In genomic region chr10:59090622-59090971, GRCm38 (mm10) we compare ENCODE assay signal across 13 mouse cellular contexts.
A peak's percentile ranks its signal among the peaks of the same experiment; 100 is the strongest.
DNase-seq lines count a peak whose midpoint lies in the region; ATAC-seq and TF ChIP-seq lines count a peak whose summit lies in the region.
"Had no signal": no experiment of that assay in that cellular context is flagged by ENCODE, and none has a peak within 500 bp of the region (broad histone marks: within the 10 kb centered on the region; RNA-seq: fewer than 3 reads in every experiment).

No protein-coding gene starts in this region.

- H3K27me3 ChIP-seq in embryonic facial prominence, embryonic 11.5 days (ENCODE audit: control insufficient read depth, insufficient read depth, low read length): no peaks in the 10 kb centered on the region
- no peaks in the 10 kb centered on the region; the same call in 1 of the 2 replicates for H3K27me3 ChIP-seq in embryonic facial prominence, embryonic 10.5 days (replicated peaks; ENCODE audit: low read depth, poor library complexity, severe bottlenecking)
- no peaks in the 10 kb centered on the region for H3K27me3 ChIP-seq in forebrain, postnatal 0 days (ENCODE audit: insufficient read depth, low read length)
- H3K27me3 ChIP-seq in midbrain, embryonic 10.5 days (ENCODE audit: low read depth, poor library complexity, severe bottlenecking): no peaks in the 10 kb centered on the region
- no peaks in the 10 kb centered on the region for H3K27me3 ChIP-seq in neural tube, embryonic 13.5 days
- H3K27me3 ChIP-seq: limb, embryonic 15.5 days had no signal

- no peaks in the 10 kb centered on the region for H3K9me3 ChIP-seq in embryonic facial prominence, embryonic 11.5 days (replicated peaks; ENCODE audit: control insufficient read depth, low read length)
- no peaks in the 10 kb centered on the region for H3K9me3 ChIP-seq in embryonic facial prominence, embryonic 10.5 days
- no peaks in the 10 kb centered on the region for H3K9me3 ChIP-seq in forebrain, postnatal 0 days (ENCODE audit: low read length)
- H3K9me3 ChIP-seq in midbrain, embryonic 10.5 days (replicated peaks): no peaks in the 10 kb centered on the region
- no peaks in the 10 kb centered on the region for H3K9me3 ChIP-seq in neural tube, embryonic 13.5 days
- H3K9me3 ChIP-seq: limb, embryonic 15.5 days had no signal

- no peak overlapping the region for H3K27ac ChIP-seq in embryonic facial prominence, embryonic 11.5 days (replicated peaks; ENCODE audit: low read depth, low read length)
- no peak overlapping the region for H3K27ac ChIP-seq in embryonic facial prominence, embryonic 10.5 days (replicated peaks)
- H3K27ac ChIP-seq in forebrain, postnatal 0 days (ENCODE audit: low read depth, low read length): peak overlapping the region; percentile 88
- peak overlapping the region; percentile 71 for H3K27ac ChIP-seq in midbrain, embryonic 10.5 days (replicated peaks)
- peak overlapping the region; percentile 79 for H3K27ac ChIP-seq in neural tube, embryonic 13.5 days (replicated peaks)
- H3K27ac ChIP-seq: limb, embryonic 15.5 days; stomach, postnatal 0 days had no signal

- H3K4me2 ChIP-seq in embryonic facial prominence, embryonic 11.5 days (ENCODE audit: low read depth, low read length): no peak overlapping the region
- H3K4me2 ChIP-seq in forebrain, postnatal 0 days (ENCODE audit: low read depth): peak overlapping the region; percentile 19
- peak overlapping the region; percentile 39 for H3K4me2 ChIP-seq in neural tube, embryonic 13.5 days
- H3K4me2 ChIP-seq: limb, embryonic 15.5 days had no signal

- H3K9ac ChIP-seq in embryonic facial prominence, embryonic 11.5 days (replicated peaks; ENCODE audit: low read length): no peak overlapping the region
- peak overlapping the region; percentile 25; the same call in 1 of the 2 replicates for H3K9ac ChIP-seq in forebrain, postnatal 0 days
- H3K9ac ChIP-seq in neural tube, embryonic 13.5 days: peak overlapping the region; percentile 31; the same call in 1 of the 2 replicates
- H3K9ac ChIP-seq: limb, embryonic 15.5 days; liver, postnatal 0 days had no signal

- DNase-seq in embryonic facial prominence, embryonic 11.5 days (ENCODE audit: low spot score): no peak
- DNase-seq in embryonic facial prominence, embryonic 10.5 days (ENCODE audit: low spot score): no peak
- DNase-seq in forebrain, postnatal 0 days: no peak
- DNase-seq in midbrain, embryonic 10.5 days (ENCODE audit: low spot score): no peak
- DNase-seq in lung, postnatal 10 days: no peak
- no peak for DNase-seq in kidney, adult 9 months
- no peak for DNase-seq in spleen, postnatal 4 days (ENCODE audit: low spot score in 2 of 2)
- DNase-seq: adrenal gland, postnatal 36 days; liver, postnatal 0 days; thymus, postnatal 14 days had no signal

- peak; percentile 12; the same call in 1 of the 2 replicates for ATAC-seq in embryonic facial prominence, embryonic 11.5 days (replicated peaks; ENCODE audit: insufficient number of reproducible peaks, low FRiP score, low TSS enrichment, low read depth)
- peak; percentile 71 for ATAC-seq in forebrain, postnatal 0 days
- peak; percentile 85 for ATAC-seq in neural tube, embryonic 13.5 days (ENCODE audit: low read depth)
- ATAC-seq: liver, postnatal 0 days had no signal

- H3K4me3 ChIP-seq in embryonic facial prominence, embryonic 11.5 days (ENCODE audit: low read depth, low read length): no peak overlapping the region
- H3K4me3 ChIP-seq in embryonic facial prominence, embryonic 10.5 days: no peak overlapping the region
- no peak overlapping the region for H3K4me3 ChIP-seq in forebrain, postnatal 0 days (ENCODE audit: low read depth, low read length)
- no peak overlapping the region for H3K4me3 ChIP-seq in midbrain, embryonic 10.5 days
- no peak overlapping the region for H3K4me3 ChIP-seq in neural tube, embryonic 13.5 days
- H3K4me3 ChIP-seq: limb, embryonic 15.5 days had no signal

- 69% methylated on average over 7 of the region's 7 CpGs for WGBS in embryonic facial prominence, embryonic 11.5 days
- WGBS in embryonic facial prominence, embryonic 10.5 days: 80% methylated on average over 7 of the region's 7 CpGs
- 9% methylated on average over 7 of the region's 7 CpGs for WGBS in forebrain, postnatal 0 days
- 61% methylated on average over 7 of the region's 7 CpGs for WGBS in midbrain, embryonic 10.5 days
- WGBS in neural tube, embryonic 13.5 days: 15% methylated on average over 7 of the region's 7 CpGs

- H3K4me1 ChIP-seq in embryonic facial prominence, embryonic 11.5 days (ENCODE audit: control insufficient read depth, insufficient read depth, low read length): no peaks in the 10 kb centered on the region
- H3K4me1 ChIP-seq in embryonic facial prominence, embryonic 10.5 days: peaks cover 16% of the 10 kb centered on the region
- H3K4me1 ChIP-seq in forebrain, postnatal 0 days (ENCODE audit: insufficient read depth): peaks cover 40% of the 10 kb centered on the region
- H3K4me1 ChIP-seq in midbrain, embryonic 10.5 days: peaks cover 35% of the 10 kb centered on the region
- H3K4me1 ChIP-seq in neural tube, embryonic 13.5 days (replicated peaks): peaks cover 48% of the 10 kb centered on the region

- H3K36me3 ChIP-seq in embryonic facial prominence, embryonic 11.5 days (replicated peaks; ENCODE audit: control insufficient read depth, insufficient read depth, low read depth, low read length): no peaks in the 10 kb centered on the region
- H3K36me3 ChIP-seq in embryonic facial prominence, embryonic 10.5 days (replicated peaks): no peaks in the 10 kb centered on the region
- H3K36me3 ChIP-seq in forebrain, postnatal 0 days (ENCODE audit: insufficient read depth): peaks cover 12% of the 10 kb centered on the region
- H3K36me3 ChIP-seq in midbrain, embryonic 10.5 days: no peaks in the 10 kb centered on the region
- no peaks in the 10 kb centered on the region for H3K36me3 ChIP-seq in neural tube, embryonic 13.5 days
- H3K36me3 ChIP-seq: limb, embryonic 15.5 days had no signal

- TF ChIP-seq CTCF in forebrain, postnatal 0 days (IDR thresholded peaks at IDR 0.05; ENCODE audit: low read depth): no peak

Comparison
In these comparisons a context has a peak if more than half of its experiments do, and no peak if none do; other contexts are left out.
1. ATAC-seq: peak in every context shown above with its lines; median percentile 85 in neural tube, embryonic 13.5 days; 71 in forebrain, postnatal 0 days; 12 in embryonic facial prominence, embryonic 11.5 days.
2. H3K27ac ChIP-seq: peak in forebrain, postnatal 0 days (single experiment), midbrain, embryonic 10.5 days (single experiment) and neural tube, embryonic 13.5 days (single experiment); none in embryonic facial prominence, embryonic 11.5 days (single experiment) and embryonic facial prominence, embryonic 10.5 days (single experiment).